Mouse (Mus musculus) CH12.LX (cell line): ENCODE data around the gene Tdrd3. TPM values are rescaled to one million over a fixed set of nuclear protein-coding genes. Genes with fewer than 3 reads are reported as not detected.

Experiments
- DNase-seq: peaks from one replicate; pipeline ENCODE4 v3.0.0-alpha.2; 2013; ENCODE audit errors: extremely low read depth
- H3K27ac ChIP-seq: 2 replicates; pipeline ENCODE4 v1.5.1; 2012; ENCODE audit warnings: low read depth, mild to moderate bottlenecking, control low read depth, moderate library complexity; ENCODE audit not compliant: insufficient read depth
- H3K27me3 ChIP-seq: replicated peaks from 2 replicates; pipeline ENCODE3; 2012; ENCODE audit warnings: inconsistent platforms
- H3K36me3 ChIP-seq, 2 experiments: replicated peaks in 1 of 2; 2 replicates each; pipeline versions ENCODE3 to v1.6.1; 2012; ENCODE audit warnings: inconsistent platforms in 1 of 2, low read length in 1 of 2, mild to moderate bottlenecking in 1 of 2, mixed read lengths in 1 of 2, moderate library complexity in 1 of 2; ENCODE audit not compliant: control insufficient read depth in 1 of 2, insufficient read depth in 1 of 2
- H3K4me1 ChIP-seq, 2 experiments: 2 replicates each; pipeline ENCODE4 v1.6.1; 2012; ENCODE audit warnings: inconsistent platforms in 1 of 2, moderate library complexity in 1 of 2; ENCODE audit not compliant: insufficient read depth in 2 of 2, control insufficient read depth in 1 of 2
- H3K4me2 ChIP-seq: 2 replicates; pipeline ENCODE4 v1.6.1; 2012; ENCODE audit warnings: low read depth, mild to moderate bottlenecking, control low read depth; ENCODE audit not compliant: poor library complexity, insufficient read depth, severe bottlenecking
- H3K4me3 ChIP-seq, 3 experiments: fragments of 150-350 bp in 1 of 3; sonication (generic) in 1 of 3; replicated peaks in 1 of 3; 2 replicates each; pipeline versions ENCODE3 to v1.5.1; 2011 to 2012; ENCODE audit warnings: low read depth in 2 of 3, low read length in 2 of 3, mild to moderate bottlenecking in 2 of 3, moderate library complexity in 2 of 3, control low read depth in 1 of 3, improper control_type of control experiment in 1 of 3, inconsistent platforms in 1 of 3, mixed read lengths in 1 of 3; ENCODE audit not compliant: poor library complexity in 1 of 3
- H3K79me2 ChIP-seq: replicated peaks from 2 replicates; pipeline ENCODE4 v1.6.1; 2012; ENCODE audit warnings: mild to moderate bottlenecking, moderate library complexity; ENCODE audit not compliant: control insufficient read depth, poor library complexity, insufficient read depth, severe bottlenecking; ENCODE audit errors: extremely low read depth
- H3K9ac ChIP-seq: 2 replicates; pipeline ENCODE4 v1.6.1; 2012; ENCODE audit warnings: low read depth, mild to moderate bottlenecking, control low read depth, moderate library complexity; ENCODE audit not compliant: insufficient read depth
- H3K9me3 ChIP-seq: replicated peaks from 2 replicates; pipeline ENCODE3; 2012; ENCODE audit warnings: low read length, inconsistent platforms, mixed read lengths
- CHD1 ChIP-seq: IDR thresholded peaks from 2 replicates; pipeline ENCODE4 v1.6.1; 2012; ENCODE audit warnings: low read depth, low read length, improper control_type of control experiment, inconsistent platforms
- CTCF ChIP-seq, 2 experiments: IDR thresholded peaks in 1 of 2; conservative IDR thresholded peaks in 1 of 2; 2 replicates each; pipeline ENCODE4 v1.5.1; 2011 to 2012; ENCODE audit warnings: low read depth in 2 of 2, low read length in 2 of 2, improper control_type of control experiment in 1 of 2, inconsistent platforms in 1 of 2, mild to moderate bottlenecking in 1 of 2, moderate library complexity in 1 of 2
- MAZ ChIP-seq: IDR thresholded peaks from 2 replicates; pipeline ENCODE4 v1.6.1; 2012; ENCODE audit warnings: low read depth, mild to moderate bottlenecking, inconsistent platforms, low read length, improper control_type of control experiment, moderate library complexity
- MYC ChIP-seq: IDR thresholded peaks from 2 replicates; pipeline ENCODE4 v1.6.1; 2011; ENCODE audit warnings: low read depth, mild to moderate bottlenecking, improper control_type of control experiment, low read length
- NRF1 ChIP-seq: IDR thresholded peaks from 2 replicates; pipeline ENCODE4 v1.6.1; 2014; ENCODE audit warnings: low read depth, mild to moderate bottlenecking, inconsistent platforms, low read length, improper control_type of control experiment, moderate library complexity
- POLR2A ChIP-seq: IDR thresholded peaks from 2 replicates; pipeline ENCODE4 v1.6.1; 2011; ENCODE audit warnings: low read depth, mild to moderate bottlenecking, improper control_type of control experiment, low read length
- RAD21 ChIP-seq: IDR thresholded peaks from 2 replicates; pipeline ENCODE4 v1.6.1; 2011; ENCODE audit warnings: low read depth, mild to moderate bottlenecking, low read length, improper control_type of control experiment, moderate library complexity
- SMC3 ChIP-seq: IDR thresholded peaks from 2 replicates; pipeline ENCODE4 v1.6.1; 2011; ENCODE audit warnings: low read depth, low read length, improper control_type of control experiment
- TCF12 ChIP-seq: IDR thresholded peaks from 2 replicates; pipeline ENCODE4 v1.6.1; 2014; ENCODE audit warnings: low read depth, mild to moderate bottlenecking, inconsistent platforms, low read length, improper control_type of control experiment
- UBTF ChIP-seq: IDR thresholded peaks from 2 replicates; pipeline ENCODE4 v1.6.1; 2012; ENCODE audit warnings: low read depth, mild to moderate bottlenecking, inconsistent platforms, low read length, improper control_type of control experiment, moderate library complexity
- ZKSCAN1 ChIP-seq: IDR thresholded peaks from 2 replicates; pipeline ENCODE4 v1.6.1; 2012; ENCODE audit warnings: low read depth, inconsistent platforms, low read length, improper control_type of control experiment, borderline replicate concordance
- dilution Hi-C: fragments of 300-500 bp; cut with MboI; formaldehyde crosslinking; loops from 2 replicates; pipeline ENCODE4 v1.14.3; 2020; ENCODE audit warnings: low sequenced_read_pairs; ENCODE audit not compliant: extremely low pct_unique_long_range_greater_than_20kb, extremely low pct_ligation_motif_present
- in situ Hi-C: fragments of 300-500 bp; cut with MboI; formaldehyde crosslinking; loops from 3 replicates; pipeline ENCODE4 v1.14.3; 2019; ENCODE audit warnings: low sequenced_read_pairs, low pct_ligation_motif_present, low pct_unique_long_range_greater_than_20kb, mixed read lengths
- polyA plus RNA-seq: library from polyadenylated mRNA; unstranded; fragments of >175 nt; gene quantifications from 2 replicates; pipeline ENCODE4 v1.2.1, GENCODE M21; 2012; ENCODE audit warnings: low read depth; ENCODE audit not compliant: insufficient read length
- total RNA-seq, 2 experiments: library from RNA; depleted of rRNA; stranded (reverse); fragments of 300-350 nt in 1 of 2; fragments of >200 nt in 1 of 2; gene quantifications; 2 replicates each; pipeline ENCODE4 v1.2.3; 2012 to 2014

The Tdrd3 gene
- total and polyA plus RNA-seq, 3 experiments, result 6.5 to 12.8 (median 10.9) TPM

- no peaks in the 10 kb centered on the region for H3K4me1 ChIP-seq
- DNase-seq, result peak; percentile 6
- no peaks in the 10 kb centered on the region for H3K79me2 ChIP-seq
- dilution Hi-C loops (no loop called here), in situ Hi-C loops (no loop called here)
- TF ChIP-seq UBTF (no peak), CTCF (conservative IDR thresholded peaks at IDR 0.05 in 1 of 2, IDR thresholded peaks at IDR 0.05 in 1 of 2; ENCODE audit: low read depth in 2 of 2, low read length in 2 of 2) (peak; percentile 32 to 35; a peak in 3 of 4 replicates), POLR2A (no peak)
- H3K9me3 ChIP-seq, result no peaks in the 10 kb centered on the region
- peaks cover 4% of the 10 kb centered on the region for H3K27me3 ChIP-seq
- H3K9ac ChIP-seq, result no peak overlapping the region
- H3K36me3 ChIP-seq, result no peaks in the 10 kb centered on the region
- H3K4me2 ChIP-seq, result no peak overlapping the region
- no peak overlapping the region for H3K27ac ChIP-seq
- H3K4me3 ChIP-seq, result no peak overlapping the region
Measured at GRCm38 (mm10) chr14:87566211-87566610, 149.8 kb downstream of the Tdrd3 start.

- Histone ChIP-seq H3K4me3 (no peak overlapping the region), H3K79me2 (no peaks in the 10 kb centered on the region), H3K4me2 (no peak overlapping the region), H3K27ac (no peak overlapping the region), H3K4me1 (no peaks in the 10 kb centered on the region), H3K9ac (no peak overlapping the region), H3K27me3 (peaks cover 4% of the 10 kb centered on the region), H3K9me3 (no peaks in the 10 kb centered on the region), H3K36me3 (no peaks in the 10 kb centered on the region)
- dilution Hi-C loops, result no loop called here
- TF ChIP-seq CTCF (conservative IDR thresholded peaks at IDR 0.05 in 1 of 2, IDR thresholded peaks at IDR 0.05 in 1 of 2; ENCODE audit: low read depth in 2 of 2, low read length in 2 of 2) (peak in 1 of 2 experiments; percentile 56; a peak in 3 of 4 replicates), MAZ (no peak), SMC3 (peak; percentile 38), CHD1 (no peak), RAD21 (peak; percentile 55)
- in situ Hi-C loops, result no loop called here
- DNase-seq, result peak; percentile 6
Measured at GRCm38 (mm10) chr14:87567034-87567461, 150.6 kb downstream of the Tdrd3 start.

GRCm38 (mm10) chr14:87567626-87568446, 151.4 kb downstream of the Tdrd3 start:
- DNase-seq, result no peak
- in situ Hi-C loops, result no loop called here
- H3K4me2 ChIP-seq, result no peak overlapping the region

More at GRCm38 (mm10) chr14:87567626-87568446, 151.4 kb downstream of the Tdrd3 start:
- H3K4me3 ChIP-seq, result no peak overlapping the region
- H3K36me3 ChIP-seq, result no peaks in the 10 kb centered on the region
- dilution Hi-C loops, result no loop called here
- H3K27me3 ChIP-seq, result peaks cover 4% of the 10 kb centered on the region
- no peaks in the 10 kb centered on the region for H3K79me2 ChIP-seq
- no peak overlapping the region for H3K27ac ChIP-seq
- TF ChIP-seq ZKSCAN1, result no peak
- TF ChIP-seq MYC, result no peak
- TF ChIP-seq CHD1, result no peak
- TF ChIP-seq SMC3, result no peak
- no peak for TF ChIP-seq NRF1
- TF ChIP-seq TCF12, result no peak
- no peaks in the 10 kb centered on the region for H3K9me3 ChIP-seq
- no peak overlapping the region for H3K9ac ChIP-seq
- no peaks in the 10 kb centered on the region for H3K4me1 ChIP-seq
